Mouse (Mus musculus) CH12.LX (cell line): ENCODE results near the gene Mrpl55. TPM values are rescaled to one million over a fixed set of nuclear protein-coding genes. Genes with fewer than 3 reads are reported as not detected.
"Not testable (repeated sequence)": the region's sequence is repeated elsewhere in the genome, so short reads cannot be mapped to it uniquely, and the experiment has no call there.

Experiments
- DNase-seq: peaks from one replicate; pipeline ENCODE4 v3.0.0-alpha.2; 2013; ENCODE audit errors: extremely low read depth
- H3K27ac ChIP-seq: 2 replicates; pipeline ENCODE4 v1.5.1; 2012; ENCODE audit warnings: low read depth, mild to moderate bottlenecking, control low read depth, moderate library complexity; ENCODE audit not compliant: insufficient read depth
- H3K27me3 ChIP-seq: replicated peaks from 2 replicates; pipeline ENCODE3; 2012; ENCODE audit warnings: inconsistent platforms
- H3K36me3 ChIP-seq, 2 experiments: replicated peaks in 1 of 2; 2 replicates each; pipeline versions ENCODE3 to v1.6.1; 2012; ENCODE audit warnings: inconsistent platforms in 1 of 2, low read length in 1 of 2, mild to moderate bottlenecking in 1 of 2, mixed read lengths in 1 of 2, moderate library complexity in 1 of 2; ENCODE audit not compliant: control insufficient read depth in 1 of 2, insufficient read depth in 1 of 2
- H3K4me1 ChIP-seq, 2 experiments: 2 replicates each; pipeline ENCODE4 v1.6.1; 2012; ENCODE audit warnings: inconsistent platforms in 1 of 2, moderate library complexity in 1 of 2; ENCODE audit not compliant: insufficient read depth in 2 of 2, control insufficient read depth in 1 of 2
- H3K4me2 ChIP-seq: 2 replicates; pipeline ENCODE4 v1.6.1; 2012; ENCODE audit warnings: low read depth, mild to moderate bottlenecking, control low read depth; ENCODE audit not compliant: poor library complexity, insufficient read depth, severe bottlenecking
- H3K4me3 ChIP-seq, 3 experiments: fragments of 150-350 bp in 1 of 3; sonication (generic) in 1 of 3; replicated peaks in 1 of 3; 2 replicates each; pipeline versions ENCODE3 to v1.5.1; 2011 to 2012; ENCODE audit warnings: low read depth in 2 of 3, low read length in 2 of 3, mild to moderate bottlenecking in 2 of 3, moderate library complexity in 2 of 3, control low read depth in 1 of 3, improper control_type of control experiment in 1 of 3, inconsistent platforms in 1 of 3, mixed read lengths in 1 of 3; ENCODE audit not compliant: poor library complexity in 1 of 3
- H3K79me2 ChIP-seq: replicated peaks from 2 replicates; pipeline ENCODE4 v1.6.1; 2012; ENCODE audit warnings: mild to moderate bottlenecking, moderate library complexity; ENCODE audit not compliant: control insufficient read depth, poor library complexity, insufficient read depth, severe bottlenecking; ENCODE audit errors: extremely low read depth
- H3K9ac ChIP-seq: 2 replicates; pipeline ENCODE4 v1.6.1; 2012; ENCODE audit warnings: low read depth, mild to moderate bottlenecking, control low read depth, moderate library complexity; ENCODE audit not compliant: insufficient read depth
- H3K9me3 ChIP-seq: replicated peaks from 2 replicates; pipeline ENCODE3; 2012; ENCODE audit warnings: low read length, inconsistent platforms, mixed read lengths
- CHD2 ChIP-seq: IDR thresholded peaks from 2 replicates; pipeline ENCODE4 v1.6.1; 2011; ENCODE audit warnings: low read length, improper control_type of control experiment
- EP300 ChIP-seq: IDR thresholded peaks from 2 replicates; pipeline ENCODE4 v1.6.1; 2011; ENCODE audit warnings: low read length, improper control_type of control experiment
- ETS1 ChIP-seq: conservative IDR thresholded peaks from 2 replicates; pipeline ENCODE4 v1.6.1; 2012; ENCODE audit warnings: low read depth, mild to moderate bottlenecking, inconsistent platforms, low read length, improper control_type of control experiment, moderate library complexity
- HCFC1 ChIP-seq: IDR thresholded peaks from 2 replicates; pipeline ENCODE4 v1.6.1; 2012; ENCODE audit warnings: low read depth, mild to moderate bottlenecking, inconsistent platforms, low read length, improper control_type of control experiment
- IRF4 ChIP-seq: IDR thresholded peaks from 2 replicates; pipeline ENCODE4 v1.6.1; 2014; ENCODE audit warnings: low read depth, mild to moderate bottlenecking, inconsistent platforms, low read length, improper control_type of control experiment
- JUND ChIP-seq: conservative IDR thresholded peaks from 2 replicates; pipeline ENCODE4 v1.6.1; 2011; ENCODE audit warnings: low read depth, low read length, improper control_type of control experiment
- KAT2A ChIP-seq: IDR thresholded peaks from 2 replicates; pipeline ENCODE4 v1.6.1; 2012; ENCODE audit warnings: low read length, improper control_type of control experiment, inconsistent platforms; ENCODE audit not compliant: insufficient replicate concordance
- MAFK ChIP-seq: IDR thresholded peaks from 2 replicates; pipeline ENCODE4 v1.6.1; 2011; ENCODE audit warnings: low read length, improper control_type of control experiment; ENCODE audit not compliant: insufficient replicate concordance
- MAX ChIP-seq: IDR thresholded peaks from 2 replicates; pipeline ENCODE4 v1.6.1; 2011; ENCODE audit warnings: low read length, improper control_type of control experiment
- MAZ ChIP-seq: IDR thresholded peaks from 2 replicates; pipeline ENCODE4 v1.6.1; 2012; ENCODE audit warnings: low read depth, mild to moderate bottlenecking, inconsistent platforms, low read length, improper control_type of control experiment, moderate library complexity
- MEF2A ChIP-seq: IDR thresholded peaks from 2 replicates; pipeline ENCODE4 v1.6.1; 2014; ENCODE audit warnings: low read depth, mild to moderate bottlenecking, inconsistent platforms, low read length, improper control_type of control experiment, borderline replicate concordance
- MYC ChIP-seq: IDR thresholded peaks from 2 replicates; pipeline ENCODE4 v1.6.1; 2011; ENCODE audit warnings: low read depth, mild to moderate bottlenecking, improper control_type of control experiment, low read length
- POLR2AphosphoS2 ChIP-seq: IDR thresholded peaks from 2 replicates; pipeline ENCODE4 v1.6.1; 2011; ENCODE audit warnings: low read depth, low read length, improper control_type of control experiment
- RCOR1 ChIP-seq: conservative IDR thresholded peaks from 2 replicates; pipeline ENCODE4 v1.6.1; 2012; ENCODE audit warnings: low read depth, mild to moderate bottlenecking, inconsistent platforms, low read length, improper control_type of control experiment
- SIN3A ChIP-seq: IDR thresholded peaks from 2 replicates; pipeline ENCODE4 v1.6.1; 2012; ENCODE audit warnings: low read length, improper control_type of control experiment, inconsistent platforms
- SMC3 ChIP-seq: IDR thresholded peaks from 2 replicates; pipeline ENCODE4 v1.6.1; 2011; ENCODE audit warnings: low read depth, low read length, improper control_type of control experiment
- TBP ChIP-seq: conservative IDR thresholded peaks from 2 replicates; pipeline ENCODE4 v1.6.1; 2011; ENCODE audit warnings: low read depth, low read length, improper control_type of control experiment
- UBTF ChIP-seq: IDR thresholded peaks from 2 replicates; pipeline ENCODE4 v1.6.1; 2012; ENCODE audit warnings: low read depth, mild to moderate bottlenecking, inconsistent platforms, low read length, improper control_type of control experiment, moderate library complexity
- USF1 ChIP-seq: IDR thresholded peaks from 2 replicates; pipeline ENCODE4 v1.6.1; 2014; ENCODE audit warnings: low read depth, mild to moderate bottlenecking, inconsistent platforms, low read length, improper control_type of control experiment
- ZKSCAN1 ChIP-seq: IDR thresholded peaks from 2 replicates; pipeline ENCODE4 v1.6.1; 2012; ENCODE audit warnings: low read depth, inconsistent platforms, low read length, improper control_type of control experiment, borderline replicate concordance
- dilution Hi-C: fragments of 300-500 bp; cut with MboI; formaldehyde crosslinking; loops from 2 replicates; pipeline ENCODE4 v1.14.3; 2020; ENCODE audit warnings: low sequenced_read_pairs; ENCODE audit not compliant: extremely low pct_unique_long_range_greater_than_20kb, extremely low pct_ligation_motif_present
- in situ Hi-C: fragments of 300-500 bp; cut with MboI; formaldehyde crosslinking; loops from 3 replicates; pipeline ENCODE4 v1.14.3; 2019; ENCODE audit warnings: low sequenced_read_pairs, low pct_ligation_motif_present, low pct_unique_long_range_greater_than_20kb, mixed read lengths
- polyA plus RNA-seq: library from polyadenylated mRNA; unstranded; fragments of >175 nt; gene quantifications from 2 replicates; pipeline ENCODE4 v1.2.1, GENCODE M21; 2012; ENCODE audit warnings: low read depth; ENCODE audit not compliant: insufficient read length
- total RNA-seq, 2 experiments: library from RNA; depleted of rRNA; stranded (reverse); fragments of 300-350 nt in 1 of 2; fragments of >200 nt in 1 of 2; gene quantifications; 2 replicates each; pipeline ENCODE4 v1.2.3; 2012 to 2014

The Mrpl55 gene
- total and polyA plus RNA-seq, 3 experiments: 74.4 to 92.9 (median 88.2) TPM

- H3K27ac ChIP-seq: no peak overlapping the region
- dilution Hi-C loops: no loop called here
- H3K9me3 ChIP-seq: no peaks in the 10 kb centered on the region
- no peak overlapping the region for H3K4me2 ChIP-seq
- DNase-seq: no peak
- peaks cover 5 to 56% of the 10 kb centered on the region in 2 experiments; a peak in 2 of 4 replicates for H3K4me1 ChIP-seq
- TF ChIP-seq UBTF (no peak), MAFK (no peak), MAX (no peak), ETS1 (no peak), MEF2A (no peak), JUND (no peak), EP300 (no peak), MAZ (no peak), USF1 (no peak), TBP (no peak), POLR2AphosphoS2 (no peak), CHD2 (no peak), SMC3 (no peak), RCOR1 (no peak), KAT2A (no peak), SIN3A (no peak), IRF4 (no peak), MYC (no peak), HCFC1 (no peak), ZKSCAN1 (no peak)
- TF ChIP-seq, all 38 proteins: peak for 0
- peaks cover 63 to 79% of the 10 kb centered on the region in 2 experiments for H3K36me3 ChIP-seq
- H3K27me3 ChIP-seq: no peaks in the 10 kb centered on the region
- peaks cover 28% of the 10 kb centered on the region for H3K79me2 ChIP-seq
- H3K4me3 ChIP-seq: no peak overlapping the region
- H3K9ac ChIP-seq: no peak overlapping the region
- in situ Hi-C loops: no loop called here
These were observed 7.7 kb downstream of the Mrpl55 start for GRCm38 (mm10) chr11:59210020-59210419.

GRCm38 (mm10) chr11:59211561-59211960, 9.3 kb downstream of the Mrpl55 start:
- Histone ChIP-seq H3K79me2 (peaks cover 42% of the 10 kb centered on the region), H3K4me1 (peaks cover 5 to 58% of the 10 kb centered on the region in 2 experiments; a peak in 2 of 4 replicates), H3K36me3 (peaks cover 53 to 79% of the 10 kb centered on the region in 2 experiments)
- H3K4me3 ChIP-seq, H3K27ac ChIP-seq, H3K4me2 ChIP-seq, H3K9ac ChIP-seq, H3K27me3 ChIP-seq, DNase-seq, dilution Hi-C loops, in situ Hi-C loops, H3K9me3 ChIP-seq: not testable (repeated sequence)

GRCm38 (mm10) chr11:59212320-59212719, 10.0 kb downstream of the Mrpl55 start:
- H3K79me2 ChIP-seq: peaks cover 50% of the 10 kb centered on the region
- H3K36me3 ChIP-seq: peaks cover 52 to 79% of the 10 kb centered on the region in 2 experiments
- dilution Hi-C loops, H3K4me3 ChIP-seq, H3K4me2 ChIP-seq, H3K9me3 ChIP-seq, H3K9ac ChIP-seq, in situ Hi-C loops, H3K27ac ChIP-seq, H3K27me3 ChIP-seq: not testable (repeated sequence)
- DNase-seq: peak; percentile 40
- peaks cover 5 to 65% of the 10 kb centered on the region in 2 experiments; a peak in 2 of 4 replicates for H3K4me1 ChIP-seq
